Mouse (Mus musculus) lung, adult 10 weeks (tissue): ENCODE results near the gene Map1s. TPM values are rescaled to one million over a fixed set of nuclear protein-coding genes. Genes with fewer than 3 reads are reported as not detected.

Experiments
- polyA plus RNA-seq: library from polyadenylated mRNA; stranded (reverse); fragments of 350-450 nt; fragmentation: Illumina TruSeq; extraction: RNeasy Lipid Tissue Mini Kit (QIAGEN cat#74804); gene quantifications from one replicate; pipeline ENCODE4 v1.2.3, GENCODE M21; 2014; ENCODE audit warnings: low read depth, low replicate concordance; ENCODE audit not compliant: insufficient read depth

Map1s gene
- polyA plus RNA-seq = 9.3 TPM

GRCm38 (mm10) chr8:70905831-70906736 lies at the start of gene Map1s:
Gene Map1s, plus strand, starts transcription at chr8:70905932.

GRCm38 (mm10) chr8:70862824-70863641 lies 42.7 kb upstream of the Map1s start, which contains the start of gene Kcnn1:
Gene Kcnn1, minus strand, starts transcription at chr8:70863258.

GRCm38 (mm10) chr8:70873364-70873985 lies 32.3 kb upstream of the Map1s start, which contains the start of gene Ccdc124:
Gene Ccdc124, minus strand, starts transcription at chr8:70873935.

GRCm38 (mm10) chr8:70892022-70892895 lies 13.5 kb upstream of the Map1s start, which contains the start of gene Slc5a5:
Gene Slc5a5, minus strand, starts transcription at chr8:70892757.

GRCm38 (mm10) chr8:70897021-70897680 lies 8.6 kb upstream of the Map1s start, which contains the start of gene Rpl18a:
Gene Rpl18a, minus strand, starts transcription at chr8:70897412.

Other genes with a start within 250 kb of the Map1s start
- 17.7 TPM for gene Pgpep1, start 245.5 kb upstream of the Map1s start, polyA plus RNA-seq
- 81.6 TPM for gene Lsm4, start 232.7 kb upstream of the Map1s start, polyA plus RNA-seq
- 145 TPM for gene Jund, start 207.0 kb upstream of the Map1s start, polyA plus RNA-seq
- not detected for gene Iqcn, start 202.5 kb upstream of the Map1s start, polyA plus RNA-seq
- 0.66 TPM for gene Gm3336, start 187.4 kb upstream of the Map1s start, polyA plus RNA-seq
- gene Pde4c, start 182.2 kb upstream of the Map1s start, polyA plus RNA-seq = 1.1 TPM
- 18.7 TPM for gene Rab3a, start 151.3 kb upstream of the Map1s start, polyA plus RNA-seq
- 36.9 TPM for gene Mpv17l2, start 145.0 kb upstream of the Map1s start, polyA plus RNA-seq
- gene Pik3r2, start 129.2 kb upstream of the Map1s start, polyA plus RNA-seq = 14.8 TPM
- gene Mast3, start 100.9 kb upstream of the Map1s start, polyA plus RNA-seq = 9.9 TPM
- gene Il12rb1, start 97.5 kb upstream of the Map1s start, polyA plus RNA-seq = 0.71 TPM
- 10.2 TPM for gene Arrdc2, start 66.2 kb upstream of the Map1s start, polyA plus RNA-seq
- 1.1 TPM for gene Kcnn1, start 42.7 kb upstream of the Map1s start, polyA plus RNA-seq
- gene Ccdc124, start 32.0 kb upstream of the Map1s start, polyA plus RNA-seq = 49.2 TPM
- 0.24 TPM for gene Slc5a5, start 13.2 kb upstream of the Map1s start, polyA plus RNA-seq
- 2,851 TPM for gene Rpl18a, start 8.5 kb upstream of the Map1s start, polyA plus RNA-seq